Mouse (Mus musculus): ENCODE measurements around the gene Macf1. TPM values are rescaled to one million over a fixed set of nuclear protein-coding genes. Genes with fewer than 3 reads are reported as not detected.

The Macf1 gene
- polyA plus RNA-seq, 1 experiment = 22.3 TPM

- peaks cover 8% of the 10 kb centered on the region for H3K36me3 ChIP-seq (ENCODE audit: control insufficient read depth, insufficient read depth, low read length)
- no peak for TF ChIP-seq CTCF (IDR thresholded peaks at IDR 0.05; ENCODE audit: extremely low read depth, insufficient read length, insufficient replicate concordance, low read depth, low read length)
- peak overlapping the region; percentile 15; the same call in 1 of the 2 replicates for H3K27ac ChIP-seq (ENCODE audit: insufficient read depth, low read depth, low read length)
- no peak overlapping the region for H3K4me3 ChIP-seq (ENCODE audit: low read depth, low read length)
- H3K4me1 ChIP-seq (ENCODE audit: control insufficient read depth, insufficient read depth, insufficient read length, low read length) = peaks cover 4% of the 10 kb centered on the region; the same call in 1 of the 2 replicates
- 64% methylated on average over 5 of the region's 5 CpGs for WGBS
- no peaks in the 10 kb centered on the region for H3K27me3 ChIP-seq (ENCODE audit: control insufficient read depth, insufficient read depth, low read length)
Measured at GRCm38 (mm10) chr4:123427900-123428684, 256.1 kb downstream of the Macf1 start.

GRCm38 (mm10) chr4:123427271-123427899, 256.8 kb downstream of the Macf1 start:
- Histone ChIP-seq H3K27me3 (ENCODE audit: control insufficient read depth, insufficient read depth, low read length) (no peaks in the 10 kb centered on the region), H3K27ac (ENCODE audit: insufficient read depth, low read depth, low read length) (no peak overlapping the region), H3K36me3 (ENCODE audit: control insufficient read depth, insufficient read depth, low read length) (peaks cover 2% of the 10 kb centered on the region; the same call in 1 of the 2 replicates), H3K4me3 (ENCODE audit: low read depth, low read length) (no peak overlapping the region), H3K4me1 (ENCODE audit: control insufficient read depth, insufficient read depth, insufficient read length, low read length) (peaks cover 7% of the 10 kb centered on the region)
- TF ChIP-seq POLR2A (IDR thresholded peaks at IDR 0.05; ENCODE audit: low read depth, low read length) (no peak), CTCF (IDR thresholded peaks at IDR 0.05; ENCODE audit: extremely low read depth, insufficient read length, insufficient replicate concordance, low read depth, low read length) (no peak)
- 82% methylated on average over 9 of the region's 9 CpGs for WGBS

GRCm38 (mm10) chr4:123426429-123427080, 257.6 kb downstream of the Macf1 start:
- TF ChIP-seq POLR2A (IDR thresholded peaks at IDR 0.05; ENCODE audit: low read depth, low read length) (no peak), CTCF (IDR thresholded peaks at IDR 0.05; ENCODE audit: extremely low read depth, insufficient read length, insufficient replicate concordance, low read depth, low read length) (no peak)
- Histone ChIP-seq H3K27me3 (ENCODE audit: control insufficient read depth, insufficient read depth, low read length) (no peaks in the 10 kb centered on the region), H3K4me1 (ENCODE audit: control insufficient read depth, insufficient read depth, insufficient read length, low read length) (peaks cover 7% of the 10 kb centered on the region), H3K36me3 (ENCODE audit: control insufficient read depth, insufficient read depth, low read length) (peaks cover 2% of the 10 kb centered on the region; the same call in 1 of the 2 replicates), H3K27ac (ENCODE audit: insufficient read depth, low read depth, low read length) (no peak overlapping the region), H3K4me3 (ENCODE audit: low read depth, low read length) (no peak overlapping the region)
- WGBS = 71% methylated on average over 10 of the region's 10 CpGs

- Histone ChIP-seq H3K36me3 (ENCODE audit: control insufficient read depth, insufficient read depth, low read length) (no peaks in the 10 kb centered on the region), H3K27ac (ENCODE audit: insufficient read depth, low read depth, low read length) (no peak overlapping the region), H3K27me3 (ENCODE audit: control insufficient read depth, insufficient read depth, low read length) (no peaks in the 10 kb centered on the region), H3K4me1 (ENCODE audit: control insufficient read depth, insufficient read depth, insufficient read length, low read length) (peaks cover 7% of the 10 kb centered on the region), H3K4me3 (ENCODE audit: low read depth, low read length) (no peak overlapping the region)
- TF ChIP-seq POLR2A (IDR thresholded peaks at IDR 0.05; ENCODE audit: low read depth, low read length) (no peak), CTCF (IDR thresholded peaks at IDR 0.05; ENCODE audit: extremely low read depth, insufficient read length, insufficient replicate concordance, low read depth, low read length) (no peak)
- 19% methylated on average over 1 of the region's 1 CpGs for WGBS
Measured at GRCm38 (mm10) chr4:123425672-123426272, 258.4 kb downstream of the Macf1 start.

- Histone ChIP-seq H3K36me3 (ENCODE audit: control insufficient read depth, insufficient read depth, low read length) (no peaks in the 10 kb centered on the region), H3K4me1 (ENCODE audit: control insufficient read depth, insufficient read depth, insufficient read length, low read length) (peaks cover 9% of the 10 kb centered on the region), H3K27ac (ENCODE audit: insufficient read depth, low read depth, low read length) (no peak overlapping the region), H3K27me3 (ENCODE audit: control insufficient read depth, insufficient read depth, low read length) (no peaks in the 10 kb centered on the region), H3K4me3 (ENCODE audit: low read depth, low read length) (no peak overlapping the region)
- TF ChIP-seq CTCF (IDR thresholded peaks at IDR 0.05; ENCODE audit: extremely low read depth, insufficient read length, insufficient replicate concordance, low read depth, low read length) = no peak
- no peak for TF ChIP-seq POLR2A (IDR thresholded peaks at IDR 0.05; ENCODE audit: low read depth, low read length)
- 78% methylated on average over 2 of the region's 2 CpGs for WGBS
Measured at GRCm38 (mm10) chr4:123424050-123424449, 260.1 kb downstream of the Macf1 start.

- H3K36me3 ChIP-seq (ENCODE audit: control insufficient read depth, insufficient read depth, low read length) = 0 out of 2 replicates have a peak, but pooled peaks cover 1% of the 10 kb centered on the region
- no peak overlapping the region for H3K4me3 ChIP-seq (ENCODE audit: low read depth, low read length)
- no peak for TF ChIP-seq POLR2A (IDR thresholded peaks at IDR 0.05; ENCODE audit: low read depth, low read length)
- TF ChIP-seq CTCF (IDR thresholded peaks at IDR 0.05; ENCODE audit: extremely low read depth, insufficient read length, insufficient replicate concordance, low read depth, low read length) = no peak
- WGBS = 8% methylated on average over 6 of the region's 6 CpGs
- no peaks in the 10 kb centered on the region for H3K27me3 ChIP-seq (ENCODE audit: control insufficient read depth, insufficient read depth, low read length)
- peaks cover 9% of the 10 kb centered on the region for H3K4me1 ChIP-seq (ENCODE audit: control insufficient read depth, insufficient read depth, insufficient read length, low read length)
- peak overlapping the region; percentile 66; the same call in 1 of the 2 replicates for H3K27ac ChIP-seq (ENCODE audit: insufficient read depth, low read depth, low read length)
Measured at GRCm38 (mm10) chr4:123422828-123423227, 261.3 kb downstream of the Macf1 start.
